Mouse (Mus musculus): ENCODE results near the gene Usp15. TPM values are rescaled to one million over a fixed set of nuclear protein-coding genes. Genes with fewer than 3 reads are reported as not detected.

Gene Usp15
- polyA plus RNA-seq, 1 experiment = 48.2 TPM

DNA sequence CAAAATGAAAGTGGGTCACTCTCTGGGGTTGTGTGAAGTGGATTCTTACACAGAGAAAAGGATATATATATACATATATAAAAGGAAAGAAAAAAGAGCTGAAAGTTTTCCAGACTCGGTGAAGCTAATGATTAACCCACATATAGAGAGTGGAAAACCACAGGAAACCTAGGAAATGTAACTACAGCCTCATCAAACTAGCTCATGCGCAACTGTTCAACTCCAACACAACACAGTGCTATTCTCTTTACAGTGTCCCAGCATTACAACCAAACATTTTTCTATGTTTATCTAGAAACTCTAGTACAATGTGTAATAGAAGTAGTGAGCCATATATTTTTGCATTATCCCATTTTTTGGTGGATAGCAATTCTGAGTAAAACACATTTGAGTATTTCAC is 96.2 kb downstream of the Usp15 start:
- no peak for DNase-seq (ENCODE audit: low read depth)
- TF ChIP-seq CTCF (IDR thresholded peaks at IDR 0.05; ENCODE audit: borderline replicate concordance, extremely low read depth, insufficient read depth, insufficient read length) (no peak), POLR2A (IDR thresholded peaks at IDR 0.05; ENCODE audit: borderline replicate concordance, extremely low read depth, insufficient read depth, insufficient read length, poor library complexity, severe bottlenecking) (no peak)

DNA sequence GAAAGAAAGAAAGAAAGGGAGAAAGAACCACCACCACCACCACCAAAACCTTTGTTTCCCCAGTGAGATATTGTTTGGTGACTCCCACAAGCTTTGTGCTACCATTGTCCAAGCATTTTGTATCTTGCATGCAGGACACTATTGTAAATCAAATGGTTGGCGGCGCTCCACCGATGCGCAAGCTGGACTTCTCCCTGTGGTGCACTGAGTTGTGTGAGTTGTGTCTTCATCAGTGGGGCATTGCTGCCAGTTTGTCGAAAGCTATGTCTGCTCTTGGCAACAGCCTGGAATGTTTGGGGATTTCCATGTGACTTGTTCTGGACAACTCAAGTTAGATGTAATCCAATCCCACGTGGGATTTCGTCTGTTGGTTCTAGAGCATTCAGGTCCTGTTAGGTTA is 102.3 kb downstream of the Usp15 start:
- no peak for DNase-seq (ENCODE audit: low read depth)
- no peak for TF ChIP-seq POLR2A (IDR thresholded peaks at IDR 0.05; ENCODE audit: borderline replicate concordance, extremely low read depth, insufficient read depth, insufficient read length, poor library complexity, severe bottlenecking)
- TF ChIP-seq CTCF (IDR thresholded peaks at IDR 0.05; ENCODE audit: borderline replicate concordance, extremely low read depth, insufficient read depth, insufficient read length) = no peak

DNA sequence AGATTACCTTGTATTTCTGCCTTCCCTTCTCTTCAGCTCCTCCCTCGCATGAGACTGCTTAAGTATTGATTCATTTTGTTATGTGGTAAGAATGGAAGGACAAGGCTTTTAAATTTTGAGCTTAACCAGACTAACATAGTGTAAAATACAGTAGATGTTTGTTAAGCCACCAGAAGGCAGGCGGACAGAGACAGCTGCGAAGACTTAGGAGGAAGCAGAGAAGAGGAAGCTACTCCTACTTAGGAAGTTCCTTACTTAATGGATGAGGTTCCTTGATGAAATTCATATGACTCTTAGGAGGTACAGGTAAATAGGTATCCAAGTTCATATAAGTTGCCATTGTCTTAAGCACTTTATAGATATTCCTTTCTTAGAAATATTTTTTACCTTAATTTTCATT is 104.2 kb downstream of the Usp15 start:
- no peak for DNase-seq (ENCODE audit: low read depth)
- TF ChIP-seq CTCF (IDR thresholded peaks at IDR 0.05; ENCODE audit: borderline replicate concordance, extremely low read depth, insufficient read depth, insufficient read length) = no peak
- TF ChIP-seq POLR2A (IDR thresholded peaks at IDR 0.05; ENCODE audit: borderline replicate concordance, extremely low read depth, insufficient read depth, insufficient read length, poor library complexity, severe bottlenecking) = no peak

- TF ChIP-seq POLR2A (IDR thresholded peaks at IDR 0.05; ENCODE audit: borderline replicate concordance, extremely low read depth, insufficient read depth, insufficient read length, poor library complexity, severe bottlenecking) (no peak), CTCF (IDR thresholded peaks at IDR 0.05; ENCODE audit: borderline replicate concordance, extremely low read depth, insufficient read depth, insufficient read length) (peak; percentile 73; the same call in 1 of the 2 replicates)
- peak; percentile 81 for DNase-seq (ENCODE audit: low read depth)
These were observed 105.1 kb downstream of the Usp15 start for GRCm38 (mm10) chr10:123091737-123092136.

- no peak for DNase-seq (ENCODE audit: low read depth)
- TF ChIP-seq CTCF (IDR thresholded peaks at IDR 0.05; ENCODE audit: borderline replicate concordance, extremely low read depth, insufficient read depth, insufficient read length) = no peak
- TF ChIP-seq POLR2A (IDR thresholded peaks at IDR 0.05; ENCODE audit: borderline replicate concordance, extremely low read depth, insufficient read depth, insufficient read length, poor library complexity, severe bottlenecking) = no peak
These were observed 107.3 kb downstream of the Usp15 start for GRCm38 (mm10) chr10:123089425-123089930.

- no peak for DNase-seq (ENCODE audit: low read depth)
- TF ChIP-seq POLR2A (IDR thresholded peaks at IDR 0.05; ENCODE audit: borderline replicate concordance, extremely low read depth, insufficient read depth, insufficient read length, poor library complexity, severe bottlenecking) = no peak
These were observed 109.9 kb downstream of the Usp15 start for GRCm38 (mm10) chr10:123086847-123087246.

DNA sequence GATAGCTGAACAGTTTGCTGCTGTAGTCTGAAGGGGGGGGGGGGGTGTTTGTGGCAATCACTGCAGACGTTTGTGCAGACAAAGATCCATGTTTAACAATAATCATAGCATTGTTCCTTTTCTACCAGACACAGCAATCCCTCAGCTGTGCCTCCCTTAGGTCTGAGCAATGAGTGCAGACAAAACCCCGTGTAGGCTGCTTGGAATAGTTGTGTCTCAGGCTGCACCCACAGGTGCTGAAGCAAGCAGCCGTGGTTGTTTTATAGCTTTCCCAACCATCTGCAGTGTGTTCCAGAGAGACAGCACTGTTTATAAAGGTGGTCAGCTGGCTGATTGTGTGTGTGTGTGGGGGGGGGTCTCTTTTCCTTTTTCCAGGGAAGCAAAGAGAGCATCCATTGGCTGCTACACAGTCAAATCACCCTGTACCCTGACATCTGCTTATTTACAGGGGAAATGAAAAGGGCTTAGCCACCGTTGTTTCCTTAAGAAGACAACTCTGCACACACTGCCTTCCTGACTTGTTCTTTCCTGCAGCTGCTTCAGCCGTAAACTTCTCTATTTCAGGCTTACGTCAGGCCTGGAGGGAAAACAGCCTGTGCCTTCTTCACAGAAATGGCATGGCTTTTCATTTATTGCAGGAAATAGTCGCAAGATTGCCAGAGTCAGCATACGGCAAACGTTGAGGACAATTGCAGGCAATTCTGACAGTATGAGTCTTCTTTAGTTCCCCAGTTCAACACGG is 111.7 kb downstream of the Usp15 start:
- no peak for DNase-seq (ENCODE audit: low read depth)
- TF ChIP-seq POLR2A (IDR thresholded peaks at IDR 0.05; ENCODE audit: borderline replicate concordance, extremely low read depth, insufficient read depth, insufficient read length, poor library complexity, severe bottlenecking) (no peak), CTCF (IDR thresholded peaks at IDR 0.05; ENCODE audit: borderline replicate concordance, extremely low read depth, insufficient read depth, insufficient read length) (no peak)

DNA sequence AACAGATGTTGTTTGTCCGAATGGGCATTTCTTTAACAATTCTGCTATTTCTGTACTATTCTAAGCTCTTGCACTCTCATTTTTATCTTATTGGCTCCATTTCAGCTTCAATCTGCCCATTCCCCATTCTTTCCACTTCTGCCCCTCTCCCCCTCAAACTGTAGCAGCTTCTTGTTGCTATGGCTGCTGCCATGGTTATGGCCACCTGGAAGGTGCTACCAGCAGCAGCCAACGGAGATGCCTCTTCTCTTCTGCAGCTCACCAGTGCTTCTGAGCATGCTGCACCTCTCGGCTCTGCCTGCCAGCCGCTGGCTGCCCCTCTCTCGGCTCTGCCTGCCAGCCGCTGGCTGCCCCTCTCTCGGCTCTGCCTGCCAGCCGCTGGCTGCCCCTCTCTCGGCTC is 112.5 kb downstream of the Usp15 start:
- peak; percentile 37 for DNase-seq (ENCODE audit: low read depth)
- TF ChIP-seq POLR2A (IDR thresholded peaks at IDR 0.05; ENCODE audit: borderline replicate concordance, extremely low read depth, insufficient read depth, insufficient read length, poor library complexity, severe bottlenecking) = no peak
- TF ChIP-seq CTCF (IDR thresholded peaks at IDR 0.05; ENCODE audit: borderline replicate concordance, extremely low read depth, insufficient read depth, insufficient read length) = no peak

- DNase-seq (ENCODE audit: low read depth) = peak; percentile 98
These were observed 120.4 kb downstream of the Usp15 start, which contains the start of gene Mon2 for GRCm38 (mm10) chr10:123076245-123077023. Gene Mon2, minus strand, starts transcription at chr10:123076505.

GRCm38 (mm10) chr10:123075751-123076242 is 121.0 kb downstream of the Usp15 start:
- DNase-seq (ENCODE audit: low read depth) = peak; percentile 37
- TF ChIP-seq POLR2A (IDR thresholded peaks at IDR 0.05; ENCODE audit: borderline replicate concordance, extremely low read depth, insufficient read depth, insufficient read length, poor library complexity, severe bottlenecking) = no peak
- TF ChIP-seq CTCF (IDR thresholded peaks at IDR 0.05; ENCODE audit: borderline replicate concordance, extremely low read depth, insufficient read depth, insufficient read length) = no peak

More at GRCm38 (mm10) chr10:123076245-123077023, 120.4 kb downstream of the Usp15 start, which contains the start of gene Mon2:
- TF ChIP-seq POLR2A (IDR thresholded peaks at IDR 0.05; ENCODE audit: borderline replicate concordance, extremely low read depth, insufficient read depth, insufficient read length, poor library complexity, severe bottlenecking) (peak; percentile 72), CTCF (IDR thresholded peaks at IDR 0.05; ENCODE audit: borderline replicate concordance, extremely low read depth, insufficient read depth, insufficient read length) (no peak)

GRCm38 (mm10) chr10:123071997-123072396 is 124.8 kb downstream of the Usp15 start:
- DNase-seq (ENCODE audit: low read depth) = no peak
- TF ChIP-seq POLR2A (IDR thresholded peaks at IDR 0.05; ENCODE audit: borderline replicate concordance, extremely low read depth, insufficient read depth, insufficient read length, poor library complexity, severe bottlenecking) (no peak), CTCF (IDR thresholded peaks at IDR 0.05; ENCODE audit: borderline replicate concordance, extremely low read depth, insufficient read depth, insufficient read length) (no peak)
